Mouse (Mus musculus) cerebellum, adult 11-12 months (tissue): ENCODE measurements at regions not wholly inside any gene's neighbourhood (a gene's known extent, or its start where the extent isn't known, plus 50 kb on each side); places are given as distances from the start of the nearest gene placed in this dataset.

Experiments
- DNase-seq: peaks from one replicate; pipeline ENCODE4 v3.0.0; 2022

GRCm38 (mm10) chr9:61047289-61047688 is 252.9 kb downstream of the Uaca start:
- DNase-seq: no peak

GRCm38 (mm10) chr9:61048576-61048975 is 254.2 kb downstream of the Uaca start:
- no peak for DNase-seq

- no peak for DNase-seq
Observed at GRCm38 (mm10) chr9:61052621-61053020, 258.3 kb downstream of the Uaca start.

GRCm38 (mm10) chr9:61054427-61054826 is 260.1 kb downstream of the Uaca start:
- no peak for DNase-seq

- no peak for DNase-seq
Observed at GRCm38 (mm10) chr9:61055392-61055791, 261.1 kb downstream of the Uaca start.

GRCm38 (mm10) chr9:61055928-61056730 is 261.8 kb downstream of the Uaca start:
- no peak for DNase-seq

GRCm38 (mm10) chr9:61056731-61057270 is 262.5 kb downstream of the Uaca start:
- DNase-seq: no peak

GRCm38 (mm10) chr9:61059225-61059624 is 264.9 kb downstream of the Uaca start:
- DNase-seq: no peak

GRCm38 (mm10) chr9:61060958-61061357 is 266.6 kb downstream of the Uaca start:
- DNase-seq: no peak

GRCm38 (mm10) chr9:61064714-61065305 is 270.5 kb downstream of the Uaca start:
- DNase-seq: no peak

GRCm38 (mm10) chr9:61069553-61070314 is 275.4 kb downstream of the Uaca start:
- DNase-seq: no peak

- no peak for DNase-seq
Observed at GRCm38 (mm10) chr9:61070315-61070707, 276.0 kb downstream of the Uaca start.

- DNase-seq: no peak
Observed at GRCm38 (mm10) chr9:61070861-61071260, 276.5 kb downstream of the Uaca start.

GRCm38 (mm10) chr9:61073482-61073881 is 279.1 kb downstream of the Uaca start:
- DNase-seq: no peak

GRCm38 (mm10) chr9:61075071-61075470 is 280.7 kb downstream of the Uaca start:
- DNase-seq: no peak

GRCm38 (mm10) chr9:61077181-61077580 is 282.8 kb downstream of the Uaca start:
- no peak for DNase-seq

GRCm38 (mm10) chr9:61077807-61078206 is 283.5 kb downstream of the Uaca start:
- no peak for DNase-seq

GRCm38 (mm10) chr9:61081474-61082021 is 287.2 kb downstream of the Uaca start:
- DNase-seq: peak; percentile 86

- DNase-seq: no peak
Observed at GRCm38 (mm10) chr9:61084655-61085230, 287.4 kb upstream of the Tle3 start.

- no peak for DNase-seq
Observed at GRCm38 (mm10) chr9:61087035-61087434, 285.1 kb upstream of the Tle3 start.

GRCm38 (mm10) chr9:61089066-61089686 is 283.0 kb upstream of the Tle3 start:
- DNase-seq: no peak

- no peak for DNase-seq
Observed at GRCm38 (mm10) chr9:61091036-61091435, 281.1 kb upstream of the Tle3 start.
